Mouse (Mus musculus) lung, adult 2 months (tissue): ENCODE data around the gene Rab3b. TPM values are rescaled to one million over a fixed set of nuclear protein-coding genes. Genes with fewer than 3 reads are reported as not detected.
"Not testable (repeated sequence)": the region's sequence is repeated elsewhere in the genome, so short reads cannot be mapped to it uniquely, and the experiment has no call there.

Experiments
- DNase-seq: peaks from one replicate; pipeline ENCODE4 v3.0.0; 2022
- H3K4me1 ChIP-seq: fragments of 200-500 bp; 2 replicates; pipeline ENCODE4 v1.6.1; 2011; ENCODE audit warnings: low read length; ENCODE audit not compliant: control insufficient read depth, insufficient read depth
- H3K4me3 ChIP-seq: fragments of 200-500 bp; replicated peaks from 2 replicates; pipeline ENCODE3; 2011; ENCODE audit warnings: low read depth, mild to moderate bottlenecking, control low read depth, low read length; ENCODE audit errors: extremely low read depth
- CTCF ChIP-seq: fragments of 200-500 bp; IDR thresholded peaks from 2 replicates; pipeline ENCODE4 v1.5.1; 2011; ENCODE audit warnings: mild to moderate bottlenecking, low read length, control low read depth; ENCODE audit not compliant: insufficient read depth
- POLR2A ChIP-seq: fragments of 200-500 bp; IDR thresholded peaks from 2 replicates; pipeline ENCODE4 v1.6.1; 2011; ENCODE audit warnings: low read depth, mild to moderate bottlenecking, control low read depth, low read length, borderline replicate concordance; ENCODE audit errors: extremely low read depth
- WGBS: fragments of 180-500 bp; shearing (Covaris S2); methylation state at CpG from one replicate; pipeline ENCODE4 v1.1.7; 2018; 5-methylcytosine and 5-hydroxymethylcytosine counted together
- polyA plus RNA-seq: library from polyadenylated mRNA; depleted of rRNA; stranded (reverse); fragments of >200 nt; gene quantifications from 2 replicates; pipeline ENCODE4 v1.2.3, GENCODE M21; 2012

Rab3b gene
- polyA plus RNA-seq, 1 experiment, result 2.3 TPM

GRCm38 (mm10) chr4:108911866-108912265 is 33.0 kb downstream of the Rab3b start:
- Histone ChIP-seq H3K4me1 (no peaks in the 10 kb centered on the region), H3K4me3 (no peak overlapping the region)
- no peak for TF ChIP-seq CTCF
- no peak for TF ChIP-seq POLR2A
- 89% methylated on average over 1 of the region's 2 CpGs for WGBS
- no peak for DNase-seq

- 78% methylated on average over 2 of the region's 2 CpGs for WGBS
- H3K4me3 ChIP-seq, result no peak overlapping the region
Measured at GRCm38 (mm10) chr4:108913180-108913579, 34.3 kb downstream of the Rab3b start.

GRCm38 (mm10) chr4:108914391-108914790 is 35.5 kb downstream of the Rab3b start:
- WGBS, result 47% methylated on average over 6 of the region's 6 CpGs
- Histone ChIP-seq H3K4me1 (no peaks in the 10 kb centered on the region), H3K4me3 (no peak overlapping the region)
- no peak for DNase-seq
- TF ChIP-seq CTCF, result no peak
- no peak for TF ChIP-seq POLR2A

More at GRCm38 (mm10) chr4:108913180-108913579, 34.3 kb downstream of the Rab3b start:
- no peak for DNase-seq
- no peaks in the 10 kb centered on the region for H3K4me1 ChIP-seq
- TF ChIP-seq POLR2A, result no peak
- TF ChIP-seq CTCF, result no peak

- TF ChIP-seq POLR2A (no peak), CTCF (no peak)
- DNase-seq, result no peak
- WGBS, result 37% methylated on average over 11 of the region's 11 CpGs
- Histone ChIP-seq H3K4me1 (no peaks in the 10 kb centered on the region), H3K4me3 (no peak overlapping the region)
Measured at GRCm38 (mm10) chr4:108915101-108915500, 36.2 kb downstream of the Rab3b start.

GRCm38 (mm10) chr4:108917654-108918053 is 38.8 kb downstream of the Rab3b start:
- no peak for DNase-seq
- TF ChIP-seq POLR2A, result no peak
- no peak for TF ChIP-seq CTCF
- no peak overlapping the region for H3K4me3 ChIP-seq
- H3K4me1 ChIP-seq, result no peaks in the 10 kb centered on the region
- WGBS, result 59% methylated on average over 3 of the region's 3 CpGs

- H3K4me1 ChIP-seq, H3K4me3 ChIP-seq, DNase-seq: not testable (repeated sequence)
- 84% methylated on average over 9 of the region's 9 CpGs for WGBS
Measured at GRCm38 (mm10) chr4:108927945-108928344, 49.1 kb downstream of the Rab3b start.

- H3K4me1 ChIP-seq, result no peaks in the 10 kb centered on the region
- WGBS, result 21% methylated on average over 1 of the region's 1 CpGs
- no peak for DNase-seq
- H3K4me3 ChIP-seq, result no peak overlapping the region
- no peak for TF ChIP-seq POLR2A
- TF ChIP-seq CTCF, result no peak
Measured at GRCm38 (mm10) chr4:108933163-108933562, 54.3 kb downstream of the Rab3b start.

- WGBS, result 84% methylated on average over 4 of the region's 4 CpGs
- no peak for DNase-seq
- no peak overlapping the region for H3K4me3 ChIP-seq
- TF ChIP-seq POLR2A (no peak), CTCF (no peak)
- H3K4me1 ChIP-seq, result no peaks in the 10 kb centered on the region
Measured at GRCm38 (mm10) chr4:108934856-108935255, 56.0 kb downstream of the Rab3b start.

- WGBS, result 71% methylated on average over 12 of the region's 12 CpGs
- no peak overlapping the region for H3K4me3 ChIP-seq
- no peak for DNase-seq
- no peaks in the 10 kb centered on the region for H3K4me1 ChIP-seq
- no peak for TF ChIP-seq POLR2A
- TF ChIP-seq CTCF, result no peak
Measured at GRCm38 (mm10) chr4:108937848-108938771, 59.2 kb downstream of the Rab3b start.
